Mouse (Mus musculus) layer of hippocampus, adult 18-20 months (tissue): ENCODE data around the gene Osgepl1. TPM values are rescaled to one million over a fixed set of nuclear protein-coding genes. Genes with fewer than 3 reads are reported as not detected.

Source experiments
- total RNA-seq, 2 experiments: library from RNA; stranded (reverse); gene quantifications; 2 replicates each; pipeline ENCODE4 v1.2.3; 2021

Gene Osgepl1
- total RNA-seq, 2 experiments from 2014 or later: 16.2 to 19.0 TPM

Other genes with a start within 250 kb of the Osgepl1 start
- under 1 TPM in 1 of 2 experiments, not detected in 1; 0.62 TPM for gene 1700019A02Rik, start 126.0 kb upstream of the Osgepl1 start, total RNA-seq
- gene Pms1, start 16.6 kb upstream of the Osgepl1 start, total RNA-seq: 10 to 100 TPM; 31.3 to 37.6 TPM
- gene Ormdl1, start 16.5 kb upstream of the Osgepl1 start, total RNA-seq: 10 to 100 TPM; 10.0 to 11.2 TPM
- gene Gm28778, start 16.5 kb upstream of the Osgepl1 start, total RNA-seq: under 1 TPM in 1 of 2 experiments, not detected in 1; 0.66 TPM
- not detected for gene Asdurf, start 39.0 kb downstream of the Osgepl1 start, total RNA-seq
- gene Gm28551, start 39.0 kb downstream of the Osgepl1 start, total RNA-seq: under 1 TPM; 0.20 to 0.59 TPM
- 10 to 100 TPM; 23.8 to 24.9 TPM for gene Asnsd1, start 39.1 kb downstream of the Osgepl1 start, total RNA-seq